In genomic region chr2:80056062-80056461, GRCm38 (mm10) we compare ENCODE assay signal across 23 mouse cellular contexts.
A peak's percentile ranks its signal among the peaks of the same experiment; 100 is the strongest.
DNase-seq lines count a peak whose midpoint lies in the region; ATAC-seq and TF ChIP-seq lines count a peak whose summit lies in the region.
"Had no signal": no experiment of that assay in that cellular context is flagged by ENCODE, and none has a peak within 500 bp of the region (broad histone marks: within the 10 kb centered on the region; RNA-seq: fewer than 3 reads in every experiment).

No protein-coding gene starts in this region.

- no peaks in the 10 kb centered on the region for H3K4me1 ChIP-seq in forebrain, embryonic 14.5 days (ENCODE audit: control insufficient read depth, insufficient read depth, low read length)
- H3K4me1 ChIP-seq in forebrain, embryonic 16.5 days (replicated peaks; ENCODE audit: control insufficient read depth, insufficient read depth, low read length) = no peaks in the 10 kb centered on the region
- no peaks in the 10 kb centered on the region for H3K4me1 ChIP-seq in midbrain, embryonic 14.5 days (ENCODE audit: control insufficient read depth, insufficient read depth, low read length)
- H3K4me1 ChIP-seq in midbrain, embryonic 13.5 days (replicated peaks) = no peaks in the 10 kb centered on the region
- H3K4me1 ChIP-seq in midbrain, embryonic 15.5 days = no peaks in the 10 kb centered on the region
- no peaks in the 10 kb centered on the region for H3K4me1 ChIP-seq in midbrain, embryonic 11.5 days (ENCODE audit: control insufficient read depth, insufficient read depth, low read length)

- ATAC-seq in forebrain, embryonic 14.5 days = no peak
- no peak for ATAC-seq in forebrain, embryonic 16.5 days
- ATAC-seq in midbrain, embryonic 14.5 days (ENCODE audit: low FRiP score, low TSS enrichment) = no peak
- no peak for ATAC-seq in midbrain, embryonic 13.5 days
- ATAC-seq in midbrain, embryonic 15.5 days (replicated peaks) = 0 out of 2 replicates have a peak, but pooled peaks have one; percentile 54
- ATAC-seq in midbrain, embryonic 11.5 days (ENCODE audit: low FRiP score) = no peak
- ATAC-seq: activated CD4-positive, CD25-positive, alpha-beta regulatory T cell, adult 4 months; CD4-positive, CD25-positive, alpha-beta regulatory T cell, adult 4 months; Patski had no signal

- H3K4me2 ChIP-seq in forebrain, embryonic 14.5 days (ENCODE audit: low read length) = no peak overlapping the region
- H3K4me2 ChIP-seq in forebrain, embryonic 16.5 days (ENCODE audit: low read length) = no peak overlapping the region
- H3K4me2 ChIP-seq in midbrain, embryonic 14.5 days (ENCODE audit: low read length) = no peak overlapping the region
- H3K4me2 ChIP-seq in midbrain, embryonic 13.5 days (replicated peaks) = no peak overlapping the region
- no peak overlapping the region for H3K4me2 ChIP-seq in midbrain, embryonic 15.5 days
- no peak overlapping the region for H3K4me2 ChIP-seq in midbrain, embryonic 11.5 days

- no peaks in the 10 kb centered on the region for H3K27me3 ChIP-seq in forebrain, embryonic 14.5 days (replicated peaks; ENCODE audit: control insufficient read depth, insufficient read depth, low read length)
- H3K27me3 ChIP-seq in forebrain, embryonic 16.5 days (replicated peaks; ENCODE audit: control insufficient read depth, insufficient read depth, low read length) = no peaks in the 10 kb centered on the region
- no peaks in the 10 kb centered on the region for H3K27me3 ChIP-seq in midbrain, embryonic 14.5 days (ENCODE audit: control insufficient read depth, insufficient read depth, low read length)
- no peaks in the 10 kb centered on the region for H3K27me3 ChIP-seq in midbrain, embryonic 13.5 days
- no peaks in the 10 kb centered on the region for H3K27me3 ChIP-seq in midbrain, embryonic 15.5 days (replicated peaks)
- H3K27me3 ChIP-seq in midbrain, embryonic 11.5 days (ENCODE audit: control insufficient read depth, insufficient read depth, low read length) = no peaks in the 10 kb centered on the region
- H3K27me3 ChIP-seq: CH12.LX, Patski had no signal

- H3K36me3 ChIP-seq in forebrain, embryonic 14.5 days (ENCODE audit: control insufficient read depth, insufficient read depth, low read length) = no peaks in the 10 kb centered on the region
- no peaks in the 10 kb centered on the region for H3K36me3 ChIP-seq in forebrain, embryonic 16.5 days (ENCODE audit: control insufficient read depth, insufficient read depth)
- H3K36me3 ChIP-seq in midbrain, embryonic 14.5 days (ENCODE audit: control insufficient read depth, insufficient read depth, low read length) = no peaks in the 10 kb centered on the region
- H3K36me3 ChIP-seq in midbrain, embryonic 13.5 days = no peaks in the 10 kb centered on the region
- no peaks in the 10 kb centered on the region for H3K36me3 ChIP-seq in midbrain, embryonic 15.5 days (replicated peaks)
- no peaks in the 10 kb centered on the region for H3K36me3 ChIP-seq in midbrain, embryonic 11.5 days (ENCODE audit: control insufficient read depth, insufficient read depth, low read length)
- H3K36me3 ChIP-seq: G1E had no signal

- no peaks in the 10 kb centered on the region for H3K9me3 ChIP-seq in forebrain, embryonic 14.5 days (replicated peaks; ENCODE audit: control insufficient read depth, low read length)
- no peaks in the 10 kb centered on the region for H3K9me3 ChIP-seq in forebrain, embryonic 16.5 days (ENCODE audit: control insufficient read depth, low read length)
- H3K9me3 ChIP-seq in midbrain, embryonic 14.5 days (ENCODE audit: control insufficient read depth, low read length) = no peaks in the 10 kb centered on the region
- no peaks in the 10 kb centered on the region for H3K9me3 ChIP-seq in midbrain, embryonic 13.5 days
- no peaks in the 10 kb centered on the region for H3K9me3 ChIP-seq in midbrain, embryonic 15.5 days
- no peaks in the 10 kb centered on the region for H3K9me3 ChIP-seq in midbrain, embryonic 11.5 days (ENCODE audit: control insufficient read depth, low read length)
- H3K9me3 ChIP-seq: G1E had no signal

- no peak overlapping the region for H3K4me3 ChIP-seq in forebrain, embryonic 14.5 days (ENCODE audit: low read depth, low read length)
- no peak overlapping the region for H3K4me3 ChIP-seq in forebrain, embryonic 16.5 days (replicated peaks; ENCODE audit: low read length)
- H3K4me3 ChIP-seq in midbrain, embryonic 14.5 days (replicated peaks; ENCODE audit: low read depth, low read length) = no peak overlapping the region
- no peak overlapping the region for H3K4me3 ChIP-seq in midbrain, embryonic 13.5 days (replicated peaks)
- no peak overlapping the region for H3K4me3 ChIP-seq in midbrain, embryonic 15.5 days
- no peak overlapping the region for H3K4me3 ChIP-seq in midbrain, embryonic 11.5 days (ENCODE audit: low read depth, low read length)

- no peak for TF ChIP-seq CTCF in brain, embryonic 14.5 days (IDR thresholded peaks at IDR 0.05; ENCODE audit: borderline replicate concordance, extremely low read depth, insufficient read depth, insufficient read length)

- peak; percentile 13 for DNase-seq in forebrain, embryonic 14.5 days (ENCODE audit: low spot score)
- DNase-seq in midbrain, embryonic 14.5 days = peak; percentile 25
- no peak for DNase-seq in midbrain, embryonic 11.5 days (ENCODE audit: low spot score, missing footprints)
- peak; percentile 54 for DNase-seq in brain, embryonic 14.5 days (ENCODE audit: low read depth)
- no peak for DNase-seq in cerebellum, adult 18-20 months
- DNase-seq: adrenal gland, adult 2 months; adrenal gland, adult 8-10 months; adrenal gland, postnatal 10 days; adrenal gland, postnatal 14 days; adrenal gland, postnatal 25 days; adrenal gland, postnatal 36 days; B cell, adult 2 months; cerebellum, adult 11 months; cerebellum, adult 11-12 months; cerebellum, adult 2 months had no signal

- H3K9ac ChIP-seq in forebrain, embryonic 14.5 days (ENCODE audit: low read length) = no peak overlapping the region
- H3K9ac ChIP-seq in forebrain, embryonic 16.5 days (replicated peaks; ENCODE audit: low read depth, low read length) = no peak overlapping the region
- no peak overlapping the region for H3K9ac ChIP-seq in midbrain, embryonic 14.5 days (replicated peaks; ENCODE audit: low read length)
- no peak overlapping the region for H3K9ac ChIP-seq in midbrain, embryonic 13.5 days (replicated peaks)
- H3K9ac ChIP-seq in midbrain, embryonic 15.5 days = no peak overlapping the region
- no peak overlapping the region for H3K9ac ChIP-seq in midbrain, embryonic 11.5 days (ENCODE audit: low read length)

- H3K27ac ChIP-seq in forebrain, embryonic 14.5 days (ENCODE audit: low read depth, low read length) = no peak overlapping the region
- no peak overlapping the region for H3K27ac ChIP-seq in forebrain, embryonic 16.5 days (ENCODE audit: low read length)
- H3K27ac ChIP-seq in midbrain, embryonic 14.5 days (replicated peaks; ENCODE audit: low read depth, low read length) = no peak overlapping the region
- H3K27ac ChIP-seq in midbrain, embryonic 13.5 days = no peak overlapping the region
- no peak overlapping the region for H3K27ac ChIP-seq in midbrain, embryonic 15.5 days
- H3K27ac ChIP-seq in midbrain, embryonic 11.5 days (ENCODE audit: low read depth, low read length) = no peak overlapping the region

- TF ChIP-seq POLR2A in brain, embryonic 14.5 days (IDR thresholded peaks at IDR 0.05; ENCODE audit: borderline replicate concordance, extremely low read depth, insufficient read depth, insufficient read length, poor library complexity, severe bottlenecking) = no peak

Comparison
In these comparisons a context has a peak if more than half of its experiments do, and no peak if none do; other contexts are left out.
1. DNase-seq: peak in forebrain, embryonic 14.5 days (single experiment), midbrain, embryonic 14.5 days (single experiment) and brain, embryonic 14.5 days (single experiment); none in midbrain, embryonic 11.5 days (single experiment) and cerebellum, adult 18-20 months (0 of 2).